ENCODE assay signal across 9 mouse cellular contexts in the genomic region with DNA sequence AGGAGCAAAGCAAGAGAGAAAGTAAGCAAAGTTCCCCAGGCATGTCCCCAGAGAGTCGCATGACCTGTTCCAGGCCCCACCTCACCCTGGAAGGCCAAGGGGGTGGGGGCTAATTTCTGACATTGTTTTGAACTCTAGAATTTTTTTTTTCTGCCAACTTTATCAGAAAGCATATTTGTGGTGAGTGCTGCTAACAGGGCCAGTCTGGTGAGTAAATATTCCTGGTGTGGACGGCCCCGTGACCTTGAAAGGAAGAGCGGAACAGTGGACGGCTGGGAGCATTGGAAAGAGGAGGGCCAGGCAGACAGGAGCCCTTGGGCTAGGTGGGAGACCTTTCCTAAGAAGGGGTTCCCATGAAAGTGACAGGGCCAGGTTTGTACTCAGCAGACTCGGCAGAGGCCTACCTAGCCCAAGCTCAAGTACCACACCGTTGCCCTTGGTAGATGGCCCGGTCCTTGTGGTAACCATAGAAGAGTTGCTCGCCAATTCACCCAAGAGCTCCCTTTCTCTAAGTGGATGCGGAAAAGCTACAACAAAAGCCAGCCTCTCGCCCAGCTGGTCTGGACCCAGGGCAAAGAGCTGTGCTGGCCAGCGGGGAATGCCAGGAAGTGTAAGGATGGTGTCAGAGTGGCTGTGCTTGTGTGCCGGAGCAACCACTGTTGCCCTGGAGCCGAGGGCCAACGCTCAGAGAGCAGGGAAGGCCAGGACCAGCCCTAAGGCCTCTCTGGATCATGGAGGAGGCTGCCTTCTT.
A peak's percentile ranks its signal among the peaks of the same experiment; 100 is the strongest.
DNase-seq lines count a peak whose midpoint lies in the region; ATAC-seq and TF ChIP-seq lines count a peak whose summit lies in the region.
"Had no signal": no experiment of that assay in that cellular context is flagged by ENCODE, and none has a peak within 500 bp of the region (broad histone marks: within the 10 kb centered on the region; RNA-seq: fewer than 3 reads in every experiment).

No protein-coding gene starts in this region.

- in situ Hi-C loops in ES-E14 (cut with MboI; ENCODE audit: low sequenced_read_pairs in 2 of 2, unreplicated experiment in 2 of 2) = no loop called here

- no peaks in the 10 kb centered on the region for H3K36me3 ChIP-seq in heart, embryonic 16.5 days (ENCODE audit: control insufficient read depth, insufficient read depth)
- H3K36me3 ChIP-seq in ES-E14 (ENCODE audit: control insufficient read depth, insufficient read depth, low read length, poor library complexity, severe bottlenecking) = no peaks in the 10 kb centered on the region
- no peaks in the 10 kb centered on the region for H3K36me3 ChIP-seq in intestine, embryonic 16.5 days (ENCODE audit: control insufficient read depth, insufficient read depth, low read length)

- H3K4me1 ChIP-seq in heart, embryonic 16.5 days (ENCODE audit: control insufficient read depth, insufficient read depth, low read length) = peaks cover 91% of the 10 kb centered on the region
- H3K4me1 ChIP-seq in ES-E14 (ENCODE audit: control insufficient read depth in 2 of 2, insufficient read depth in 2 of 2, low read length in 2 of 2, poor library complexity in 1 of 2) = peaks cover 5 to 29% of the 10 kb centered on the region in 2 experiments
- H3K4me1 ChIP-seq in intestine, embryonic 16.5 days (ENCODE audit: control insufficient read depth, insufficient read depth, low read length) = peaks cover 29% of the 10 kb centered on the region
- H3K4me1 ChIP-seq: megakaryocyte, embryonic 14.5 days had no signal

- no peaks in the 10 kb centered on the region for H3K9me3 ChIP-seq in heart, embryonic 16.5 days (replicated peaks; ENCODE audit: control insufficient read depth, low read length)
- H3K9me3 ChIP-seq in ES-E14 (ENCODE audit: control insufficient read depth, insufficient read depth, low read depth, low read length) = no peaks in the 10 kb centered on the region
- H3K9me3 ChIP-seq in intestine, embryonic 16.5 days (ENCODE audit: control insufficient read depth, low read length) = no peaks in the 10 kb centered on the region
- H3K9me3 ChIP-seq: megakaryocyte, embryonic 14.5 days had no signal

- 52% methylated on average over 15 of the region's 15 CpGs for WGBS in heart, embryonic 16.5 days
- 74% methylated on average over 15 of the region's 15 CpGs for WGBS in intestine, embryonic 16.5 days

- no peaks in the 10 kb centered on the region for H3K27me3 ChIP-seq in heart, embryonic 16.5 days (ENCODE audit: control insufficient read depth, insufficient read depth, low read length)
- H3K27me3 ChIP-seq in intestine, embryonic 16.5 days (replicated peaks; ENCODE audit: control insufficient read depth, insufficient read depth, low read length) = no peaks in the 10 kb centered on the region

- ATAC-seq in heart, embryonic 16.5 days (replicated peaks; ENCODE audit: extremely low read depth, insufficient read depth, low FRiP score) = no peak
- peak; percentile 38 for ATAC-seq in intestine, embryonic 16.5 days
- no peak; the same call in 1 of the 2 replicates for ATAC-seq in erythroid progenitor cell, adult 5-6 weeks (replicated peaks; ENCODE audit: low FRiP score, poor library complexity, severe bottlenecking)

- no peak overlapping the region for H3K4me3 ChIP-seq in heart, embryonic 16.5 days (ENCODE audit: low read length)
- H3K4me3 ChIP-seq in ES-E14 (ENCODE audit: insufficient read depth in 1 of 2, low read depth in 1 of 2, low read length in 2 of 2, poor library complexity in 1 of 2, severe bottlenecking in 1 of 2) = peak overlapping the region in 1 of 2 experiments; percentile 11; a peak in 1 of 4 replicates
- H3K4me3 ChIP-seq in intestine, embryonic 16.5 days (ENCODE audit: low read length) = no peak overlapping the region
- H3K4me3 ChIP-seq: megakaryocyte, embryonic 14.5 days had no signal

- DNase-seq in heart, adult 18-20 months = no peak
- no peak for DNase-seq in ES-E14 (ENCODE audit: low read depth, low spot score)
- peak; percentile 59 for DNase-seq in lung, postnatal 10 days
- no peak for DNase-seq in cerebellum, postnatal 14 days
- no peak for DNase-seq in thymus, adult 18-20 months

- H3K9ac ChIP-seq in heart, embryonic 16.5 days (ENCODE audit: low read length) = peak overlapping the region; percentile 65
- peak overlapping the region; percentile 18; the same call in 1 of the 2 replicates for H3K9ac ChIP-seq in ES-E14 (ENCODE audit: insufficient read depth, low read depth, low read length, poor library complexity, severe bottlenecking)
- no peak overlapping the region for H3K9ac ChIP-seq in intestine, embryonic 16.5 days (ENCODE audit: low read depth, low read length)

- H3K27ac ChIP-seq in heart, embryonic 16.5 days (ENCODE audit: low read length) = peak overlapping the region; percentile 93
- H3K27ac ChIP-seq in ES-E14 (ENCODE audit: insufficient read depth, low read depth, low read length, poor library complexity, severe bottlenecking) = no peak overlapping the region
- peak overlapping the region; percentile 58 for H3K27ac ChIP-seq in intestine, embryonic 16.5 days (ENCODE audit: low read length)

- peak overlapping the region; percentile 39 for H3K4me2 ChIP-seq in heart, embryonic 16.5 days (ENCODE audit: low read depth, low read length)
- no peak overlapping the region for H3K4me2 ChIP-seq in intestine, embryonic 16.5 days (ENCODE audit: low read depth, low read length)

TF ChIP-seq in ES-E14, 5 proteins besides CTCF, POLR2A, EP300 and RAD21:
- TF ChIP-seq MAFK (IDR thresholded peaks at IDR 0.05; ENCODE audit: insufficient read depth, low read depth, low read length) = no peak
- TF ChIP-seq ZNF384 (IDR thresholded peaks at IDR 0.05; ENCODE audit: low read depth, low read length) = no peak
- TF ChIP-seq CHD2 (IDR thresholded peaks at IDR 0.05; ENCODE audit: low read depth, low read length) = no peak
- TF ChIP-seq ZC3H11A (IDR thresholded peaks at IDR 0.05; ENCODE audit: borderline replicate concordance, low read depth, low read length) = no peak
- no peak for TF ChIP-seq HCFC1 (IDR thresholded peaks at IDR 0.05; ENCODE audit: borderline replicate concordance, insufficient read depth, low read length)
